Mouse (Mus musculus) heart, embryonic 16.5 days (tissue): Measurements from ENCODE around the gene Parvb. TPM values are rescaled to one million over a fixed set of nuclear protein-coding genes. Genes with fewer than 3 reads are reported as not detected.
A peak's percentile ranks its signal among the peaks of the same experiment; 100 is the strongest.

ENCODE experiments used
- ATAC-seq: fragments of 200-750 bp; cut with Nextera tagmentation; replicated peaks from 2 replicates; pipeline ENCODE4 v1.8.0; 2017; ENCODE audit warnings: moderate number of reproducible peaks; ENCODE audit not compliant: insufficient read depth, low FRiP score; ENCODE audit errors: extremely low read depth
- H3K27ac ChIP-seq: fragments of 300-500 bp; sonication (generic); 2 replicates; pipeline ENCODE4 v1.5.1; 2014; ENCODE audit warnings: mild to moderate bottlenecking, low read length, control low read depth, moderate library complexity
- H3K27me3 ChIP-seq: fragments of 300-500 bp; sonication (generic); 2 replicates; pipeline ENCODE4 v1.6.1; 2014; ENCODE audit warnings: low read length, mixed read lengths; ENCODE audit not compliant: control insufficient read depth, insufficient read depth
- H3K36me3 ChIP-seq: fragments of 300-500 bp; sonication (generic); 2 replicates; pipeline ENCODE4 v1.6.1; 2014; ENCODE audit not compliant: control insufficient read depth, insufficient read depth
- H3K4me1 ChIP-seq: fragments of 300-500 bp; sonication (generic); 2 replicates; pipeline ENCODE4 v1.6.1; 2014; ENCODE audit warnings: low read length, mixed read lengths; ENCODE audit not compliant: control insufficient read depth, insufficient read depth
- H3K4me2 ChIP-seq: fragments of 300-500 bp; sonication (generic); 2 replicates; pipeline ENCODE4 v1.6.1; 2014; ENCODE audit warnings: low read depth, mild to moderate bottlenecking, control low read depth, low read length
- H3K4me3 ChIP-seq: fragments of 300-500 bp; sonication (generic); 2 replicates; pipeline ENCODE4 v1.5.1; 2014; ENCODE audit warnings: mild to moderate bottlenecking, control low read depth, low read length
- H3K9ac ChIP-seq: fragments of 300-500 bp; sonication (generic); 2 replicates; pipeline ENCODE4 v1.6.1; 2014; ENCODE audit warnings: low read length, control low read depth
- H3K9me3 ChIP-seq: fragments of 300-500 bp; sonication (generic); replicated peaks from 2 replicates; pipeline ENCODE4 v1.6.1; 2016; ENCODE audit warnings: low read length; ENCODE audit not compliant: control insufficient read depth
- WGBS: fragments of 180-500 bp; shearing (Covaris S2); extraction: QIAGEN DNeasy Blood & Tissue Kit; methylation state at CpG from one replicate; pipeline ENCODE4 v1.1.7; 2014; 5-methylcytosine and 5-hydroxymethylcytosine counted together
- polyA plus RNA-seq: library from polyadenylated mRNA; unstranded; fragments of >200 nt; fragmentation: Nextera tagmentation; extraction: Ambion mirVana; gene quantifications from 2 replicates; pipeline ENCODE4 v1.2.1, GENCODE M21; 2015

Gene Parvb
- polyA plus RNA-seq, 1 experiment from 2014 or later, result 15.5 TPM

GRCm38 (mm10) chr15:84214476-84214875, 17.4 kb upstream of the Parvb start:
- H3K9me3 ChIP-seq, result no peaks in the 10 kb centered on the region
- H3K4me2 ChIP-seq, result no peak overlapping the region
- no peak overlapping the region for H3K4me3 ChIP-seq
- ATAC-seq, result no peak
- H3K4me1 ChIP-seq, result peaks cover 35% of the 10 kb centered on the region
- no peak overlapping the region for H3K27ac ChIP-seq
- H3K27me3 ChIP-seq, result no peaks in the 10 kb centered on the region
- H3K36me3 ChIP-seq, result peaks cover 16% of the 10 kb centered on the region
- no peak overlapping the region for H3K9ac ChIP-seq
- WGBS, result 77% methylated on average over 7 of the region's 7 CpGs

GRCm38 (mm10) chr15:84215273-84215672, 16.6 kb upstream of the Parvb start:
- 54% methylated on average over 2 of the region's 2 CpGs for WGBS

DNA sequence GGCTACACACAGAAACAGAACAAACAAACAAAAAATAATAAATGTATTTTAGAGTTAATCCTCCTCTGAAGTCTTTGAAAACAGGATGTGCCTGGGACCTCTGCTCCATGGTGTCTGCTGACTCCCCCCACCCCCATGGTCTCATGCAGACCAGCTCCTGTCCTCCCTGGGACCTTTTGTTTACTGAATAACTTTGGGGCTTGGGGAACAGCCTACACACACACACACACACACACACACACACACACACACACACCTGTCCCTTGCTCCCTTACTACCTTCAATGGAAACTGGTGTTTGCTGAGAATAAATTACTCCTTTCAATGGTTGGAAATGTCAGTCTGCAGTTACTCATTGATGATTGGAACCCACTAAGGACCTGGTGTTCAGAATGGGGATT, 15.8 kb upstream of the Parvb start:
- H3K4me3 ChIP-seq, result no peak overlapping the region
- peaks cover 11% of the 10 kb centered on the region; the same call in 1 of the 2 replicates for H3K36me3 ChIP-seq
- H3K4me1 ChIP-seq, result peaks cover 35% of the 10 kb centered on the region
- no peaks in the 10 kb centered on the region for H3K27me3 ChIP-seq
- no peaks in the 10 kb centered on the region for H3K9me3 ChIP-seq
- H3K4me2 ChIP-seq, result no peak overlapping the region
- H3K9ac ChIP-seq, result no peak overlapping the region
- no peak overlapping the region for H3K27ac ChIP-seq
- ATAC-seq, result no peak

More at GRCm38 (mm10) chr15:84215273-84215672, 16.6 kb upstream of the Parvb start:
- H3K9me3 ChIP-seq, result no peaks in the 10 kb centered on the region
- no peak for ATAC-seq
- peaks cover 35% of the 10 kb centered on the region for H3K4me1 ChIP-seq
- no peak overlapping the region for H3K4me2 ChIP-seq
- no peak overlapping the region for H3K9ac ChIP-seq
- H3K27me3 ChIP-seq, result no peaks in the 10 kb centered on the region
- no peak overlapping the region for H3K27ac ChIP-seq
- H3K4me3 ChIP-seq, result no peak overlapping the region
- H3K36me3 ChIP-seq, result peaks cover 11% of the 10 kb centered on the region; the same call in 1 of the 2 replicates

- WGBS, result 32% methylated on average over 7 of the region's 7 CpGs
- Histone ChIP-seq H3K4me3 (no peak overlapping the region), H3K9ac (no peak overlapping the region), H3K4me2 (no peak overlapping the region), H3K9me3 (no peaks in the 10 kb centered on the region), H3K27ac (no peak overlapping the region), H3K4me1 (peaks cover 35% of the 10 kb centered on the region), H3K27me3 (no peaks in the 10 kb centered on the region), H3K36me3 (peaks cover 6% of the 10 kb centered on the region; the same call in 1 of the 2 replicates)
- ATAC-seq, result no peak
Measured at GRCm38 (mm10) chr15:84216461-84217084, 15.3 kb upstream of the Parvb start.

- no peak overlapping the region for H3K4me3 ChIP-seq
- peak overlapping the region; percentile 46 for H3K27ac ChIP-seq
- H3K4me1 ChIP-seq, result peaks cover 30% of the 10 kb centered on the region
- H3K27me3 ChIP-seq, result no peaks in the 10 kb centered on the region
- H3K4me2 ChIP-seq, result peak overlapping the region; percentile 1; the same call in 1 of the 2 replicates
- H3K9ac ChIP-seq, result 0 out of 2 replicates have a peak overlapping the region, but pooled peaks have one; percentile 9
- H3K36me3 ChIP-seq, result peaks cover 3% of the 10 kb centered on the region; the same call in 1 of the 2 replicates
- no peaks in the 10 kb centered on the region for H3K9me3 ChIP-seq
- no peak for ATAC-seq
- 42% methylated on average over 23 of the region's 23 CpGs for WGBS
Measured at GRCm38 (mm10) chr15:84217969-84218782, 13.7 kb upstream of the Parvb start.

- H3K27me3 ChIP-seq, result no peaks in the 10 kb centered on the region
- 7% methylated on average over 9 of the region's 9 CpGs for WGBS
- H3K27ac ChIP-seq, result peak overlapping the region; percentile 46
- H3K4me2 ChIP-seq, result peak overlapping the region; percentile 1; the same call in 1 of the 2 replicates
- H3K9ac ChIP-seq, result no peak overlapping the region
- peak; percentile 33 for ATAC-seq
- H3K4me3 ChIP-seq, result no peak overlapping the region
- no peaks in the 10 kb centered on the region for H3K9me3 ChIP-seq
- peaks cover 3% of the 10 kb centered on the region; the same call in 1 of the 2 replicates for H3K36me3 ChIP-seq
- H3K4me1 ChIP-seq, result peaks cover 27% of the 10 kb centered on the region
Measured at GRCm38 (mm10) chr15:84218783-84219271, 13.0 kb upstream of the Parvb start.

GRCm38 (mm10) chr15:84221539-84221938, 10.3 kb upstream of the Parvb start:
- WGBS, result 60% methylated on average over 5 of the region's 5 CpGs
- H3K9ac ChIP-seq, result no peak overlapping the region

GRCm38 (mm10) chr15:84223423-84223822, 8.4 kb upstream of the Parvb start:
- Histone ChIP-seq H3K9ac (no peak overlapping the region), H3K27ac (0 out of 2 replicates have a peak overlapping the region, but pooled peaks have one; percentile 6), H3K36me3 (no peaks in the 10 kb centered on the region), H3K4me2 (no peak overlapping the region), H3K4me1 (peaks cover 17% of the 10 kb centered on the region), H3K9me3 (no peaks in the 10 kb centered on the region), H3K27me3 (no peaks in the 10 kb centered on the region), H3K4me3 (no peak overlapping the region)
- ATAC-seq, result no peak; the same call in 1 of the 2 replicates
- WGBS, result 30% methylated on average over 6 of the region's 6 CpGs

More at GRCm38 (mm10) chr15:84221539-84221938, 10.3 kb upstream of the Parvb start:
- H3K4me1 ChIP-seq, result peaks cover 21% of the 10 kb centered on the region
- no peak overlapping the region for H3K4me3 ChIP-seq
- H3K27me3 ChIP-seq, result no peaks in the 10 kb centered on the region
- no peak overlapping the region for H3K4me2 ChIP-seq
- no peak overlapping the region for H3K27ac ChIP-seq
- no peaks in the 10 kb centered on the region for H3K36me3 ChIP-seq
- no peaks in the 10 kb centered on the region for H3K9me3 ChIP-seq
- ATAC-seq, result no peak

DNA sequence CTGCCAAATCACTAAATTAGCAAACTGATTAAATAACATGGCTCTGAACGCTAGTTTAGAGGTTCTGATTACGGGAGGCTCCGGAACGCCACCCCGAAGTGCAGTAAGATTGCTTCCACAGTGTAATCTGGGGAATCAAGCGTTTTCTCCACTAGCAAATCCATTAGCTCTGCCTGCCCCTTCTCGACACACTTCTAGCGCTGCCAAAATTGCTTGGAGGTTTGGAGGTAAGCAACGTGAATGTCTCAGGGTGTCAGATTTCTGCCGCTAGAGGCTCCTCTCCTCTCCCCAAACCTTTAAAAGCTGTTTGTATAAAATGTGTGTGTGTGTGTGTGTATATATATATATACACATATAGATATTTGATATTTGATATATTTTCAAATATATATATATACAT, 7.1 kb upstream of the Parvb start:
- Histone ChIP-seq H3K9ac (no peak overlapping the region), H3K4me1 (peaks cover 8% of the 10 kb centered on the region; the same call in 1 of the 2 replicates), H3K4me2 (no peak overlapping the region), H3K9me3 (no peaks in the 10 kb centered on the region), H3K4me3 (no peak overlapping the region), H3K27me3 (no peaks in the 10 kb centered on the region), H3K27ac (no peak overlapping the region), H3K36me3 (no peaks in the 10 kb centered on the region)
- 49% methylated on average over 10 of the region's 10 CpGs for WGBS
- ATAC-seq, result no peak
